Mouse (Mus musculus) MEL (cell line): ENCODE results near the gene Dnajc7. TPM values are rescaled to one million over a fixed set of nuclear protein-coding genes. Genes with fewer than 3 reads are reported as not detected.
A peak's percentile ranks its signal among the peaks of the same experiment; 100 is the strongest.

Experiments used
- DNase-seq: peaks from one replicate; pipeline ENCODE4 v3.0.0; 2011; ENCODE audit warnings: low read depth, low spot score
- H3K27ac ChIP-seq: 2 replicates; pipeline ENCODE4 v1.5.1; 2012; ENCODE audit warnings: low read depth, mild to moderate bottlenecking, control low read depth, low read length, moderate library complexity; ENCODE audit not compliant: control insufficient read depth
- H3K27me3 ChIP-seq, 2 experiments: fragments of 150-350 bp in 1 of 2; sonication (generic) in 1 of 2; 2 replicates each; pipeline ENCODE4 v1.6.1; 2012; ENCODE audit warnings: low read length in 2 of 2, mild to moderate bottlenecking in 2 of 2, improper control_type of control experiment in 1 of 2, moderate library complexity in 1 of 2; ENCODE audit not compliant: insufficient read depth in 2 of 2, control insufficient read depth in 1 of 2
- H3K36me3 ChIP-seq, 2 experiments: 2 replicates each; pipeline ENCODE4 v1.6.1; 2012 to 2014; ENCODE audit warnings: low read length in 2 of 2, improper control_type of control experiment in 1 of 2, inconsistent platforms in 1 of 2, mild to moderate bottlenecking in 1 of 2; ENCODE audit not compliant: insufficient read depth in 2 of 2, control insufficient read depth in 1 of 2
- H3K4me1 ChIP-seq, 2 experiments: fragments of 150-350 bp in 1 of 2; sonication (generic) in 1 of 2; 2 replicates each; pipeline ENCODE4 v1.6.1; 2012; ENCODE audit warnings: low read length in 2 of 2, improper control_type of control experiment in 1 of 2, mild to moderate bottlenecking in 1 of 2; ENCODE audit not compliant: insufficient read depth in 2 of 2, control insufficient read depth in 1 of 2
- H3K4me3 ChIP-seq, 2 experiments: fragments of 150-350 bp in 1 of 2; sonication (generic) in 1 of 2; 2 replicates each; pipeline ENCODE4 v1.5.1; 2012; ENCODE audit warnings: low read depth in 2 of 2, low read length in 2 of 2, mild to moderate bottlenecking in 2 of 2, moderate library complexity in 2 of 2, control low read depth in 1 of 2, improper control_type of control experiment in 1 of 2; ENCODE audit not compliant: control insufficient read depth in 1 of 2, insufficient read depth in 1 of 2
- H3K79me2 ChIP-seq: 2 replicates; pipeline ENCODE4 v1.6.1; 2012; ENCODE audit warnings: mild to moderate bottlenecking, low read length, moderate library complexity; ENCODE audit not compliant: control insufficient read depth, poor library complexity, insufficient read depth
- H3K9ac ChIP-seq: 2 replicates; pipeline ENCODE4 v1.6.1; 2012; ENCODE audit warnings: low read depth, mild to moderate bottlenecking, control low read depth, low read length, moderate library complexity; ENCODE audit not compliant: control insufficient read depth, poor library complexity, severe bottlenecking
- H3K9me3 ChIP-seq: fragments of 150-350 bp; sonication (generic); replicated peaks from 2 replicates; pipeline ENCODE4 v1.6.1; 2012; ENCODE audit warnings: mild to moderate bottlenecking, low read length, improper control_type of control experiment, moderate library complexity; ENCODE audit not compliant: insufficient read depth
- BHLHE40 ChIP-seq: IDR thresholded peaks from 2 replicates; pipeline ENCODE4 v1.6.1; 2012; ENCODE audit warnings: low read depth, mild to moderate bottlenecking, inconsistent platforms, low read length, improper control_type of control experiment, borderline replicate concordance
- CHD1 ChIP-seq: IDR thresholded peaks from 2 replicates; pipeline ENCODE4 v1.6.1; 2012; ENCODE audit warnings: low read depth, mild to moderate bottlenecking, inconsistent platforms, low read length, improper control_type of control experiment
- CTCF ChIP-seq, 3 experiments: IDR thresholded peaks in 2 of 3; conservative IDR thresholded peaks in 1 of 3; 2 replicates each; pipeline ENCODE4 v1.5.1; 2011 to 2012; ENCODE audit warnings: low read length in 3 of 3, low read depth in 2 of 3, mild to moderate bottlenecking in 2 of 3, improper control_type of control experiment in 1 of 3, inconsistent platforms in 1 of 3, mixed read lengths in 1 of 3, moderate library complexity in 1 of 3; ENCODE audit not compliant: control insufficient read depth in 1 of 3, insufficient read depth in 1 of 3, poor library complexity in 1 of 3, severe bottlenecking in 1 of 3
- E2F4 ChIP-seq: IDR thresholded peaks from 2 replicates; pipeline ENCODE4 v1.6.1; 2011; ENCODE audit warnings: low read depth, low read length, improper control_type of control experiment, borderline replicate concordance
- ETS1 ChIP-seq: IDR thresholded peaks from 2 replicates; pipeline ENCODE4 v1.6.1; 2012; ENCODE audit warnings: low read depth, mild to moderate bottlenecking, inconsistent platforms, low read length, improper control_type of control experiment, moderate library complexity
- GABPA ChIP-seq: IDR thresholded peaks from 2 replicates; pipeline ENCODE4 v1.6.1; 2012; ENCODE audit warnings: low read depth, mild to moderate bottlenecking, inconsistent platforms, low read length, improper control_type of control experiment, moderate library complexity
- GATA1 ChIP-seq: IDR thresholded peaks from 2 replicates; pipeline ENCODE4 v1.6.1; 2011; ENCODE audit warnings: low read depth, low read length, improper control_type of control experiment
- JUND ChIP-seq: IDR thresholded peaks from 2 replicates; pipeline ENCODE4 v1.6.1; 2011; ENCODE audit warnings: low read depth, mild to moderate bottlenecking, improper control_type of control experiment, low read length
- KAT2A ChIP-seq: conservative IDR thresholded peaks from 2 replicates; pipeline ENCODE4 v1.6.1; 2012; ENCODE audit warnings: low read depth, low read length, improper control_type of control experiment, inconsistent platforms
- MAFK ChIP-seq: IDR thresholded peaks from 2 replicates; pipeline ENCODE4 v1.6.1; 2011; ENCODE audit warnings: low read depth, mild to moderate bottlenecking, low read length, improper control_type of control experiment, borderline replicate concordance
- MEF2A ChIP-seq: IDR thresholded peaks from 2 replicates; pipeline ENCODE4 v1.6.1; 2014; ENCODE audit warnings: low read depth, mild to moderate bottlenecking, inconsistent platforms, low read length, improper control_type of control experiment; ENCODE audit not compliant: poor library complexity, insufficient replicate concordance, severe bottlenecking; ENCODE audit errors: extremely low read depth
- MXI1 ChIP-seq: IDR thresholded peaks from 2 replicates; pipeline ENCODE4 v1.6.1; 2011; ENCODE audit warnings: mild to moderate bottlenecking, low read depth, low read length, improper control_type of control experiment
- MYB ChIP-seq: IDR thresholded peaks from 2 replicates; pipeline ENCODE4 v1.6.1; 2011; ENCODE audit warnings: mild to moderate bottlenecking, low read depth, low read length, improper control_type of control experiment
- MYC ChIP-seq: IDR thresholded peaks from 2 replicates; pipeline ENCODE4 v1.6.1; 2011; ENCODE audit warnings: low read depth, mild to moderate bottlenecking, low read length, improper control_type of control experiment, moderate library complexity
- NELFE ChIP-seq: IDR thresholded peaks from 2 replicates; pipeline ENCODE4 v1.6.1; 2011; ENCODE audit warnings: low read depth, low read length, improper control_type of control experiment
- NRF1 ChIP-seq: IDR thresholded peaks from 2 replicates; pipeline ENCODE4 v1.6.1; 2014; ENCODE audit warnings: low read depth, mild to moderate bottlenecking, inconsistent platforms, low read length, improper control_type of control experiment, moderate library complexity; ENCODE audit not compliant: poor library complexity, insufficient read depth, severe bottlenecking
- POLR2AphosphoS5 ChIP-seq: IDR thresholded peaks from 2 replicates; pipeline ENCODE4 v1.6.1; 2012; ENCODE audit warnings: low read depth, borderline replicate concordance, mild to moderate bottlenecking, inconsistent platforms, low read length, moderate library complexity, mixed read lengths
- TBP ChIP-seq: IDR thresholded peaks from 2 replicates; pipeline ENCODE4 v1.8.0; 2011; ENCODE audit warnings: low read depth, low read length, improper control_type of control experiment
- TCF12 ChIP-seq: IDR thresholded peaks from 2 replicates; pipeline ENCODE4 v1.6.1; 2014; ENCODE audit warnings: low read depth, mild to moderate bottlenecking, inconsistent platforms, low read length, improper control_type of control experiment, moderate library complexity
- ZMIZ1 ChIP-seq: IDR thresholded peaks from 2 replicates; pipeline ENCODE4 v1.6.1; 2012; ENCODE audit warnings: low read depth, mild to moderate bottlenecking, inconsistent platforms, low read length, improper control_type of control experiment, moderate library complexity
- ZNF384 ChIP-seq: IDR thresholded peaks from 2 replicates; pipeline ENCODE4 v1.6.1; 2012; ENCODE audit warnings: low read depth, mild to moderate bottlenecking, inconsistent platforms, low read length, improper control_type of control experiment
- polyA plus RNA-seq, 2 experiments: library from polyadenylated mRNA; stranded (reverse) in 1 of 2; unstranded in 1 of 2; fragments of >175 nt in 1 of 2; fragments of >200 nt in 1 of 2; gene quantifications; 2 replicates each; pipeline versions ENCODE4 v1.2.1 to v1.2.4; 2012; ENCODE audit warnings: low replicate concordance in 2 of 2, low read depth in 1 of 2; ENCODE audit not compliant: insufficient read length in 2 of 2, insufficient read depth in 1 of 2, missing spikeins in 1 of 2
- total RNA-seq: library from RNA; depleted of rRNA; stranded (reverse); fragments of 300-350 nt; gene quantifications from 2 replicates; pipeline ENCODE4 v1.2.3, GENCODE M21; 2012

Gene Dnajc7
- total and polyA plus RNA-seq, 3 experiments, result 230 to 452 (median 346) TPM

GRCm38 (mm10) chr11:100570430-100571201, 49.4 kb downstream of the Dnajc7 start (continued):
- TF ChIP-seq NRF1 (0 out of 2 replicates have a peak, but pooled peaks have one; percentile 11), NELFE (no peak), ETS1 (no peak; the same call in 1 of the 2 replicates)

GRCm38 (mm10) chr11:100569789-100570188, 50.2 kb downstream of the Dnajc7 start:
- TF ChIP-seq ZNF384 (0 out of 2 replicates have a peak, but pooled peaks have one; percentile 38), CHD1 (no peak), CTCF (IDR thresholded peaks at IDR 0.05 in 2 of 3, conservative IDR thresholded peaks at IDR 0.05 in 1 of 3; ENCODE audit: control insufficient read depth in 1 of 3, insufficient read depth in 1 of 3, low read depth in 2 of 3, low read length in 3 of 3, poor library complexity in 1 of 3, severe bottlenecking in 1 of 3) (0 out of 6 replicates have a peak, but pooled peaks of 1 of the 3 experiments have one; percentile 0), TCF12 (no peak), ZMIZ1 (no peak), MAFK (no peak), MEF2A (no peak), JUND (no peak), MXI1 (no peak), GABPA (no peak)
- peak; percentile 40 for DNase-seq
- no peak overlapping the region for H3K4me3 ChIP-seq
- no peaks in the 10 kb centered on the region for H3K9me3 ChIP-seq
- H3K79me2 ChIP-seq, result no peaks in the 10 kb centered on the region
- peaks cover 0 to 4% of the 10 kb centered on the region in 2 experiments; a peak in 2 of 4 replicates for H3K36me3 ChIP-seq
- peaks cover 2 to 18% of the 10 kb centered on the region in 2 experiments; a peak in 3 of 4 replicates for H3K4me1 ChIP-seq
- no peaks in the 10 kb centered on the region for H3K27me3 ChIP-seq
- no peak overlapping the region for H3K9ac ChIP-seq
- H3K27ac ChIP-seq, result no peak overlapping the region

- TF ChIP-seq TBP, result no peak
- no peak for TF ChIP-seq E2F4
- TF ChIP-seq BHLHE40, result no peak
- no peak for TF ChIP-seq GATA1
- TF ChIP-seq MAFK, result no peak
- no peak for TF ChIP-seq POLR2AphosphoS5
- no peak for TF ChIP-seq MXI1
- no peak for TF ChIP-seq MYB
- no peak for TF ChIP-seq KAT2A
- no peak for TF ChIP-seq ZMIZ1
- TF ChIP-seq NRF1, result no peak
- TF ChIP-seq MYC, result no peak
- Histone ChIP-seq H3K4me1 (peaks cover 0 to 12% of the 10 kb centered on the region in 2 experiments; a peak in 2 of 4 replicates), H3K9me3 (no peaks in the 10 kb centered on the region), H3K36me3 (no peaks in the 10 kb centered on the region), H3K27ac (no peak overlapping the region), H3K27me3 (no peaks in the 10 kb centered on the region), H3K4me3 (no peak overlapping the region), H3K9ac (no peak overlapping the region), H3K79me2 (no peaks in the 10 kb centered on the region)
- no peak for DNase-seq
Observed at GRCm38 (mm10) chr11:100568692-100569091, 51.3 kb downstream of the Dnajc7 start.
